Mouse (Mus musculus) limb, embryonic 14.5 days (tissue): Measurements from ENCODE around the gene Stmn1. TPM values are rescaled to one million over a fixed set of nuclear protein-coding genes. Genes with fewer than 3 reads are reported as not detected.

Experiments
- ATAC-seq: fragments of 200-750 bp; cut with Nextera tagmentation; 2 replicates; pipeline ENCODE4 v1.8.0; 2017; ENCODE audit warnings: low read depth, moderate number of reproducible peaks, moderate TSS enrichment; ENCODE audit not compliant: low FRiP score
- DNase-seq: peaks from one replicate; pipeline ENCODE4 v3.0.0-alpha.2; 2015; ENCODE audit warnings: low spot score
- H3K27ac ChIP-seq: fragments of 300-500 bp; sonication (generic); replicated peaks from 2 replicates; pipeline ENCODE4 v1.5.1; 2014; ENCODE audit warnings: low read depth, mild to moderate bottlenecking, low read length, moderate library complexity, mixed read lengths
- H3K27me3 ChIP-seq: fragments of 300-500 bp; sonication (generic); 2 replicates; pipeline ENCODE4 v1.6.1; 2014; ENCODE audit warnings: low read length, mixed read lengths; ENCODE audit not compliant: control insufficient read depth, insufficient read depth
- H3K36me3 ChIP-seq: fragments of 300-500 bp; sonication (generic); 2 replicates; pipeline ENCODE4 v1.6.1; 2014; ENCODE audit warnings: mild to moderate bottlenecking, low read length, moderate library complexity, mixed read lengths; ENCODE audit not compliant: control insufficient read depth, insufficient read depth
- H3K4me1 ChIP-seq: fragments of 300-500 bp; sonication (generic); 2 replicates; pipeline ENCODE4 v1.6.1; 2014; ENCODE audit warnings: antibody characterized with exemption, low read length, mixed read lengths; ENCODE audit not compliant: control insufficient read depth, insufficient read depth
- H3K4me2 ChIP-seq: fragments of 300-500 bp; sonication (generic); replicated peaks from 2 replicates; pipeline ENCODE4 v1.6.1; 2014; ENCODE audit warnings: low read depth, mild to moderate bottlenecking, low read length, moderate library complexity; ENCODE audit not compliant: severe bottlenecking
- H3K4me3 ChIP-seq: fragments of 300-500 bp; sonication (generic); replicated peaks from 2 replicates; pipeline ENCODE4 v1.5.1; 2014; ENCODE audit warnings: low read length
- H3K9ac ChIP-seq: fragments of 300-500 bp; sonication (generic); 2 replicates; pipeline ENCODE4 v1.6.1; 2014; ENCODE audit warnings: mild to moderate bottlenecking, low read depth, low read length, moderate library complexity; ENCODE audit not compliant: severe bottlenecking
- H3K9me3 ChIP-seq: fragments of 300-500 bp; sonication (generic); 2 replicates; pipeline ENCODE4 v1.6.1; 2016; ENCODE audit warnings: low read length; ENCODE audit not compliant: control insufficient read depth
- POLR2A ChIP-seq: fragments of 200-500 bp; IDR thresholded peaks from 2 replicates; pipeline ENCODE4 v1.8.0; 2012; ENCODE audit warnings: inconsistent platforms, mild to moderate bottlenecking, moderate library complexity, borderline replicate concordance; ENCODE audit not compliant: insufficient read depth, insufficient read length; ENCODE audit errors: extremely low read depth
- WGBS: fragments of 180-500 bp; shearing (Covaris S2); extraction: QIAGEN DNeasy Blood & Tissue Kit; methylation state at CpG from one replicate; pipeline ENCODE4 v1.1.7; 2014; 5-methylcytosine and 5-hydroxymethylcytosine counted together
- polyA plus RNA-seq, 2 experiments: library from polyadenylated mRNA; depleted of rRNA in 1 of 2; stranded (reverse) in 1 of 2; unstranded in 1 of 2; fragments of >200 nt; fragmentation: Nextera tagmentation in 1 of 2; extraction: Ambion mirVana in 1 of 2; gene quantifications; 2 replicates each; pipeline versions ENCODE4 v1.2.1 to v1.2.3; 2012 to 2014

Stmn1 gene
- polyA plus RNA-seq, 2 experiments = 428 to 1,273 TPM

DNA sequence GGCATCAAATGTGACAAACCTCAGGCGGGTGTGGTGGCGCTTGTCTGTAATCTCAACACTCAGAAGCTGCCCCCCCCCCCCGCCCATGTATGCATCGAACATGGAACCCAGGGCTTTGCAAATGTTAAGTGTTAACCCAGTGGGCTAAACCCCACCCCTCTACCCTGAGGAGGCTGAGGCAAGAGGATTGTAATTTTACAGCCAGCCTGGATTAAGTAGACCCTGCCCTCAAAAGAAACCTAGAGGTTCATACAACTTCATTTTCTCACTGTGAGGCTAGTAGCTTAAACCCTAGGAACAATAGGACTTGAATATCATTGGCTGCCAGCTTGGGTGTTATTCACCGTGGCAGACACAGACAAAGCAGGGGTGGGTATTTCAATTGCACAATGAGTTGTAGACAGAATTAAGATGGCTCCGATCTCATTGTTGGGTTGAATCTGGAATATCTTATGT lies 1.2 kb downstream of the Stmn1 start:
- Histone ChIP-seq H3K27me3 (no peaks in the 10 kb centered on the region), H3K4me1 (peaks cover 7% of the 10 kb centered on the region; the same call in 1 of the 2 replicates), H3K9me3 (no peaks in the 10 kb centered on the region), H3K9ac (peak overlapping the region; percentile 84), H3K27ac (no peak overlapping the region; the same call in 1 of the 2 replicates), H3K4me2 (peak overlapping the region; percentile 81), H3K36me3 (peaks cover 36% of the 10 kb centered on the region), H3K4me3 (peak overlapping the region; percentile 86)
- 22% methylated on average over 6 of the region's 6 CpGs for WGBS
- DNase-seq (no peak), ATAC-seq (no peak; the same call in 1 of the 2 replicates)
- no peak for TF ChIP-seq POLR2A

- no peak for ATAC-seq
- no peak for DNase-seq
- 0 out of 2 replicates have a peak overlapping the region, but pooled peaks have one; percentile 84 for H3K9ac ChIP-seq
These were observed 1.9 kb downstream of the Stmn1 start for GRCm38 (mm10) chr4:134469985-134470384.

GRCm38 (mm10) chr4:134471469-134471868 lies 3.3 kb downstream of the Stmn1 start:
- no peak overlapping the region for H3K27ac ChIP-seq
- ATAC-seq = no peak
- TF ChIP-seq POLR2A = no peak
- no peak overlapping the region for H3K9ac ChIP-seq
- H3K4me2 ChIP-seq = no peak overlapping the region
- DNase-seq = no peak
- H3K4me1 ChIP-seq = peaks cover 7% of the 10 kb centered on the region; the same call in 1 of the 2 replicates
- peaks cover 47% of the 10 kb centered on the region for H3K36me3 ChIP-seq
- H3K27me3 ChIP-seq = no peaks in the 10 kb centered on the region
- H3K9me3 ChIP-seq = no peaks in the 10 kb centered on the region
- H3K4me3 ChIP-seq = no peak overlapping the region

More at GRCm38 (mm10) chr4:134469985-134470384, 1.9 kb downstream of the Stmn1 start:
- H3K36me3 ChIP-seq = peaks cover 42% of the 10 kb centered on the region
- H3K27ac ChIP-seq = no peak overlapping the region
- H3K27me3 ChIP-seq = no peaks in the 10 kb centered on the region
- no peak for TF ChIP-seq POLR2A
- peak overlapping the region; percentile 86 for H3K4me3 ChIP-seq
- no peaks in the 10 kb centered on the region for H3K9me3 ChIP-seq
- peak overlapping the region; percentile 81 for H3K4me2 ChIP-seq
- H3K4me1 ChIP-seq = peaks cover 7% of the 10 kb centered on the region; the same call in 1 of the 2 replicates
- 71% methylated on average over 3 of the region's 3 CpGs for WGBS

DNA sequence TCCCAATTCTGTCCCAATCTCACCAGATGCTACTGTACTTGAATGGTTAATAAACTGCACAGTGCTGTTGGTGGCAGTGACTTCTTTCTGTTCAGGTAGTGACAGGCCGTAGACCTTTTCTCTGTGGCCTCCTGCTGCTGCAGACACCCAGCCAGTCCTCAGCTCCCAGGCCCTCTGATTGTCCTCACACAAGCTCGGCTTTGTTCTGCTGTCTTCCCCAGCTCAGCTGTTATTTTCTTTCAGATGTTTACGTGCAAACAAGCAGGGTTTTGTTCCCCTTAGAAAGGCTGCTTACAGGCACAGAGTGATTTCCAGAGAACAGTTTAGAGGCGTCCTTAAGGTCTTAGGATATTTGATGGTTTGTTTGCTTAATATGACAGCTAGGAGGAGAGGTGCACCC lies 5.6 kb downstream of the Stmn1 start:
- H3K27ac ChIP-seq = no peak overlapping the region
- peaks cover 7% of the 10 kb centered on the region; the same call in 1 of the 2 replicates for H3K4me1 ChIP-seq
- H3K9ac ChIP-seq = no peak overlapping the region
- H3K4me3 ChIP-seq = no peak overlapping the region
- ATAC-seq (no peak), DNase-seq (no peak)
- no peak for TF ChIP-seq POLR2A
- H3K36me3 ChIP-seq = peaks cover 47% of the 10 kb centered on the region
- H3K27me3 ChIP-seq = no peaks in the 10 kb centered on the region
- no peaks in the 10 kb centered on the region for H3K9me3 ChIP-seq
- WGBS = 81% methylated on average over 4 of the region's 4 CpGs
- no peak overlapping the region for H3K4me2 ChIP-seq

- TF ChIP-seq POLR2A = no peak
- 61% methylated on average over 8 of the region's 8 CpGs for WGBS
- Histone ChIP-seq H3K9me3 (no peaks in the 10 kb centered on the region), H3K27ac (no peak overlapping the region), H3K27me3 (no peaks in the 10 kb centered on the region), H3K4me1 (peaks cover 7% of the 10 kb centered on the region; the same call in 1 of the 2 replicates), H3K4me3 (no peak overlapping the region), H3K4me2 (no peak overlapping the region), H3K9ac (no peak overlapping the region), H3K36me3 (peaks cover 47% of the 10 kb centered on the region)
- DNase-seq (no peak), ATAC-seq (no peak)
These were observed 6.1 kb downstream of the Stmn1 start for GRCm38 (mm10) chr4:134474240-134474639.
